Mouse (Mus musculus) heart, embryonic 16.5 days (tissue): ENCODE results near the gene Mdk. TPM values are rescaled to one million over a fixed set of nuclear protein-coding genes. Genes with fewer than 3 reads are reported as not detected.

Experiments
- ATAC-seq: fragments of 200-750 bp; cut with Nextera tagmentation; replicated peaks from 2 replicates; pipeline ENCODE4 v1.8.0; 2017; ENCODE audit warnings: moderate number of reproducible peaks; ENCODE audit not compliant: insufficient read depth, low FRiP score; ENCODE audit errors: extremely low read depth
- H3K27ac ChIP-seq: fragments of 300-500 bp; sonication (generic); 2 replicates; pipeline ENCODE4 v1.5.1; 2014; ENCODE audit warnings: mild to moderate bottlenecking, low read length, control low read depth, moderate library complexity
- H3K27me3 ChIP-seq: fragments of 300-500 bp; sonication (generic); 2 replicates; pipeline ENCODE4 v1.6.1; 2014; ENCODE audit warnings: low read length, mixed read lengths; ENCODE audit not compliant: control insufficient read depth, insufficient read depth
- H3K36me3 ChIP-seq: fragments of 300-500 bp; sonication (generic); 2 replicates; pipeline ENCODE4 v1.6.1; 2014; ENCODE audit not compliant: control insufficient read depth, insufficient read depth
- H3K4me1 ChIP-seq: fragments of 300-500 bp; sonication (generic); 2 replicates; pipeline ENCODE4 v1.6.1; 2014; ENCODE audit warnings: low read length, mixed read lengths; ENCODE audit not compliant: control insufficient read depth, insufficient read depth
- H3K4me2 ChIP-seq: fragments of 300-500 bp; sonication (generic); 2 replicates; pipeline ENCODE4 v1.6.1; 2014; ENCODE audit warnings: low read depth, mild to moderate bottlenecking, control low read depth, low read length
- H3K4me3 ChIP-seq: fragments of 300-500 bp; sonication (generic); 2 replicates; pipeline ENCODE4 v1.5.1; 2014; ENCODE audit warnings: mild to moderate bottlenecking, control low read depth, low read length
- H3K9ac ChIP-seq: fragments of 300-500 bp; sonication (generic); 2 replicates; pipeline ENCODE4 v1.6.1; 2014; ENCODE audit warnings: low read length, control low read depth
- H3K9me3 ChIP-seq: fragments of 300-500 bp; sonication (generic); replicated peaks from 2 replicates; pipeline ENCODE4 v1.6.1; 2016; ENCODE audit warnings: low read length; ENCODE audit not compliant: control insufficient read depth
- WGBS: fragments of 180-500 bp; shearing (Covaris S2); extraction: QIAGEN DNeasy Blood & Tissue Kit; methylation state at CpG from one replicate; pipeline ENCODE4 v1.1.7; 2014; 5-methylcytosine and 5-hydroxymethylcytosine counted together
- polyA plus RNA-seq: library from polyadenylated mRNA; unstranded; fragments of >200 nt; fragmentation: Nextera tagmentation; extraction: Ambion mirVana; gene quantifications from 2 replicates; pipeline ENCODE4 v1.2.1, GENCODE M21; 2015

Mdk gene
- 211 and 253 TPM in 2 replicates for polyA plus RNA-seq

DNA sequence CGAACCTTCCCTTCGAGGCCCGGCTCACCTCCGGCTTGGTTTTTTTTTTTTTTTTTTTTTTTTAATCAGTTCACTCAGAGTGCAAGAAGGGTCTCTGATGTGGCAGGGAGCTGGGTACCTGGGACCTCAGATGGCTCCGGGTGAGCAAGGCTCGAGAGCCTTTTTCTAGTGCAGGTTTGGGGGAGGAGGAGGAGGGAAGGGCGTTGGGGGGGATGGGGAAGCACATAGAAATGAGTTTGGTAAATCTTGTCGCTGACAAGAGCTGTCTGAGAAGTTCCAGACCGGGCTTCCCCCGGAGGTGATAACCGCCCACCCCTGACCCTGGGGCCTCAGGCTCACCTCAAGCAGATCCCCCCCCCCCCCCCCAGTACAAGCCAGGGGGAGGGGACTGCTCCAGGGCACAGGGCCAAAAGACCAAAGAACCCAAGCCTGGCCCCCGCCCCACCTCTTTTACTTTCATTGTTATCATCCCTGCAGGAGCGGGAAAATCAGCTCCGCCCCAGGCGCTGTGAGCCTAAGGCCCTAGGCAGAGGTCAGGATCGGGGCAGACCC, at the start of gene Mdk:
Gene Mdk, minus strand, starts transcription at position 138 of the 552 bp plus-strand sequence.
- H3K27me3 ChIP-seq = no peaks in the 10 kb centered on the region
- peaks cover 28% of the 10 kb centered on the region for H3K36me3 ChIP-seq
- ATAC-seq = peak; percentile 6; the same call in 1 of the 2 replicates
- peak within 1 kb of the TSS; percentile 65 for H3K27ac ChIP-seq
- H3K4me1 ChIP-seq = peaks cover 25% of the 10 kb centered on the region
- peak within 1 kb of the TSS; percentile 70 for H3K9ac ChIP-seq
- H3K9me3 ChIP-seq = no peaks in the 10 kb centered on the region
- peak within 1 kb of the TSS; percentile 53 for H3K4me3 ChIP-seq
- H3K4me2 ChIP-seq = peak within 1 kb of the TSS; percentile 80
- 5% methylated on average over 16 of the region's 16 CpGs for WGBS

GRCm38 (mm10) chr2:91980830-91981229, 48.7 kb upstream of the Mdk start:
- no peak overlapping the region for H3K9ac ChIP-seq
- H3K4me2 ChIP-seq = no peak overlapping the region
- WGBS = 64% methylated on average over 5 of the region's 5 CpGs
- H3K4me1 ChIP-seq = peaks cover 27% of the 10 kb centered on the region
- H3K9me3 ChIP-seq = no peaks in the 10 kb centered on the region
- no peaks in the 10 kb centered on the region for H3K36me3 ChIP-seq
- H3K27ac ChIP-seq = no peak overlapping the region
- H3K4me3 ChIP-seq = no peak overlapping the region
- peaks cover 12% of the 10 kb centered on the region; the same call in 1 of the 2 replicates for H3K27me3 ChIP-seq
- ATAC-seq = no peak

GRCm38 (mm10) chr2:91980245-91980644, 48.1 kb upstream of the Mdk start:
- Histone ChIP-seq H3K9ac (no peak overlapping the region), H3K4me3 (no peak overlapping the region), H3K4me2 (no peak overlapping the region), H3K9me3 (no peaks in the 10 kb centered on the region), H3K36me3 (no peaks in the 10 kb centered on the region), H3K27ac (no peak overlapping the region), H3K4me1 (peaks cover 28% of the 10 kb centered on the region), H3K27me3 (peaks cover 17% of the 10 kb centered on the region)
- 24% methylated on average over 4 of the region's 4 CpGs for WGBS
- no peak for ATAC-seq

DNA sequence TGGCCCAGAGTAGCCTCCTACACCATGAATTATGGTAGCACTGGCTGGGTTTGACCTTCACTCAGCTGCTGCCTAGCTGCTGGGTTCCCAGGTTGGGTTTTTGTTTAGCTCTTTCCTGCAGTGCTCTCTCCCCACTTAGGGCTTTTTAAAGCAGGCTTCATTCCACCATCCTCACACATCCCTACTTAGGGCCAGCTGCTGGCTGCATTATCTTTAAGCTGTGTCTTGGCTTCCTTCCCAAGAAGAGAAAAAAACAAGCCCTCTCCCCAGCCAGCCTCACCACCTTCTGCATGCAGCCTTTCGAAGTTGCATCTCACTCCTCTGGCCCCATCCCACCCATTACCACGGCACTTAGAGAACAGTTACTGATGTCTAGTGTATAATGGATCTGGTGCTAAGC, 46.5 kb upstream of the Mdk start:
- Histone ChIP-seq H3K4me1 (peaks cover 23% of the 10 kb centered on the region), H3K27me3 (peaks cover 28% of the 10 kb centered on the region), H3K9me3 (no peaks in the 10 kb centered on the region), H3K4me3 (no peak overlapping the region), H3K27ac (peak overlapping the region; percentile 65), H3K4me2 (no peak overlapping the region), H3K36me3 (no peaks in the 10 kb centered on the region), H3K9ac (no peak overlapping the region)
- WGBS = 14% methylated on average over 2 of the region's 2 CpGs
- ATAC-seq = peak; percentile 63

- peaks cover 28% of the 10 kb centered on the region for H3K27me3 ChIP-seq
- H3K9me3 ChIP-seq = no peaks in the 10 kb centered on the region
- no peak overlapping the region for H3K9ac ChIP-seq
- peak overlapping the region; percentile 65 for H3K27ac ChIP-seq
- WGBS = 62% methylated on average over 4 of the region's 4 CpGs
- H3K4me3 ChIP-seq = no peak overlapping the region
- ATAC-seq = no peak
- no peak overlapping the region for H3K4me2 ChIP-seq
- H3K36me3 ChIP-seq = no peaks in the 10 kb centered on the region
- H3K4me1 ChIP-seq = peaks cover 23% of the 10 kb centered on the region
Measured at GRCm38 (mm10) chr2:91977960-91978359, 45.9 kb upstream of the Mdk start.

- Histone ChIP-seq H3K27me3 (peaks cover 28% of the 10 kb centered on the region), H3K9ac (peak within 1 kb of the TSS; percentile 67), H3K36me3 (no peaks in the 10 kb centered on the region), H3K9me3 (no peaks in the 10 kb centered on the region), H3K27ac (no peak within 1 kb of the TSS), H3K4me1 (peaks cover 38% of the 10 kb centered on the region), H3K4me3 (peak within 1 kb of the TSS; percentile 55), H3K4me2 (peak within 1 kb of the TSS; percentile 80)
- ATAC-seq = no peak
- 2% methylated on average over 79 of the region's 79 CpGs for WGBS
Measured at GRCm38 (mm10) chr2:91975581-91976541, 43.8 kb upstream of the Mdk start, which contains the start of gene Dgkz. Gene Dgkz (minus strand): TSS chr2:91975864.

DNA sequence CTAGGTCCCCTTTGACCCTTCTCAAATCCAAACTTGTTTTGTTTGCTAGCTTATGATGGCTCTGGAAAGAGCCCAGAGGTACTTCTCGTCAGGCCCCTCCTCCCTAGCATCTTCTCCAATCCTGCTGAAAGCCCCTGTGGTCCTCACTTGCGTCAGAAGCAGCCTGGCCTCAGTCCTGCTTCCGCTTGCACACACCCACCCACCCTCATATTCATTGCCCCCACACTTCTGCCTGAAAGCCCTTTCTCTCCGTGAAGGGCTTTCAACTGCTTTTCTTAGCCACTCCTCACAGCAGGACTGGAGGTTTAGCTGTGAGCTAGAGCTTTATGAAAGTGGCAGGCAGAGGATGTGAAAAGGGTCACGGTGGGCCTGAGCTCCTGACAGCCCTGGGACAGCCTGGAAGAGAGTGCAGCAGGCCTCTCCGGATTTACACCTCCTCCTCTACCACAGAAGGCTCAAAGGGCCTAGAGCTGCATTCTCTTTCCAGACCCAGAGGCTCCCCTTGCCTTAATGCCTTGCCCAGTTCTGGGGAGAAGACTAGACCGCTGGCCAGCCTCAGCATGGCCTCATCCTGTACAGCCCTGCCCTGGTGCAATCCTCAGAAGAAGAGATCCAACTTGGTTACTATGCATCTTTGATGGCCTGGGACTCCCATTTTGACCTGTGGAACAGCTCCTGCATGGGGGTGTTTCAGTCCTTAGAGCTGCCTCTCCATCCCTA, 41.5 kb upstream of the Mdk start:
- peaks cover 28% of the 10 kb centered on the region for H3K27me3 ChIP-seq

DNA sequence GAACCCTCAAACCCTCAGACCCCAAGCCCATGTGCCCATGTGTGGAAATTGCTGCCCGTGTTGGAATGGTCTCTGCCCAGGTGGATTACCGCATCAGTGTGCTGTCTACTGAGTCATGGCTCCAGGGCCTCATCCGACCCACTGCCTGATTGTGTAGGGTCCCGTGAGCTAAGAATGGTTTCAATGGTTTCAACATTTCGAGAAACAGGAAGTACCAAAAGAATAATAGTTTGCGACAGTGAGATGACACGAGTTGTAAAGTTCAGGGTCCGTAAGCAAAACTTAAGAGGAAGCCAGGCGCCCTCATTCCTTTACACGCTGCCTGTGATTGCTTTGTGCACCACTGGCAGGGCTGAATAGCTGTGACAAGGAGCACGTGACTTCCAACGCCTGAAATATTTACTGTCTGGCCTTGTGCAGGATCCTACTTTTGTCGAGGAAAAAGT, 40.0 kb upstream of the Mdk start:
- H3K4me1 ChIP-seq = peaks cover 29% of the 10 kb centered on the region
- 23% methylated on average over 13 of the region's 13 CpGs for WGBS
- ATAC-seq = peak; percentile 9; the same call in 1 of the 2 replicates
- H3K36me3 ChIP-seq = no peaks in the 10 kb centered on the region
- H3K27me3 ChIP-seq = peaks cover 28% of the 10 kb centered on the region
- peak overlapping the region; percentile 61 for H3K9ac ChIP-seq
- H3K27ac ChIP-seq = peak overlapping the region; percentile 96
- peak overlapping the region; percentile 56 for H3K4me2 ChIP-seq
- no peaks in the 10 kb centered on the region for H3K9me3 ChIP-seq
- H3K4me3 ChIP-seq = no peak overlapping the region

More for the DNA sequence above, 41.5 kb upstream of the Mdk start:
- peaks cover 40% of the 10 kb centered on the region for H3K4me1 ChIP-seq
- no peak for ATAC-seq
- WGBS = 65% methylated on average over 7 of the region's 7 CpGs
- no peak overlapping the region for H3K4me2 ChIP-seq
- H3K27ac ChIP-seq = no peak overlapping the region
- H3K9me3 ChIP-seq = no peaks in the 10 kb centered on the region
- no peak overlapping the region for H3K4me3 ChIP-seq
- no peak overlapping the region for H3K9ac ChIP-seq
- H3K36me3 ChIP-seq = no peaks in the 10 kb centered on the region
